Mouse (Mus musculus) heart, embryonic 11.5 days (tissue): Measurements from ENCODE around the gene Eps15l1. TPM values are rescaled to one million over a fixed set of nuclear protein-coding genes. Genes with fewer than 3 reads are reported as not detected.

ENCODE experiments used
- ATAC-seq: fragments of 200-750 bp; cut with Nextera tagmentation; replicated peaks from 2 replicates; pipeline ENCODE4 v1.8.0; 2017; ENCODE audit warnings: moderate library complexity; ENCODE audit not compliant: insufficient number of reproducible peaks, low FRiP score, low TSS enrichment
- H3K27ac ChIP-seq: fragments of 300-500 bp; sonication (generic); 2 replicates; pipeline ENCODE4 v1.5.1; 2014; ENCODE audit warnings: mild to moderate bottlenecking, low read depth, low read length
- H3K27me3 ChIP-seq: fragments of 300-500 bp; sonication (generic); 2 replicates; pipeline ENCODE4 v1.6.1; 2014; ENCODE audit warnings: mild to moderate bottlenecking, low read length, mixed read lengths; ENCODE audit not compliant: control insufficient read depth, insufficient read depth
- H3K36me3 ChIP-seq: fragments of 300-500 bp; sonication (generic); 2 replicates; pipeline ENCODE4 v1.6.1; 2014; ENCODE audit warnings: mild to moderate bottlenecking, low read length, moderate library complexity, mixed read lengths; ENCODE audit not compliant: control insufficient read depth, insufficient read depth
- H3K4me1 ChIP-seq: fragments of 300-500 bp; sonication (generic); 2 replicates; pipeline ENCODE4 v1.6.1; 2014; ENCODE audit warnings: low read length; ENCODE audit not compliant: control insufficient read depth, insufficient read depth
- H3K4me2 ChIP-seq: fragments of 300-500 bp; sonication (generic); 2 replicates; pipeline ENCODE4 v1.6.1; 2014; ENCODE audit warnings: mild to moderate bottlenecking, moderate library complexity
- H3K4me3 ChIP-seq: fragments of 300-500 bp; sonication (generic); 2 replicates; pipeline ENCODE4 v1.5.1; 2014; ENCODE audit warnings: low read depth, low read length
- H3K9ac ChIP-seq: fragments of 300-500 bp; sonication (generic); 2 replicates; pipeline ENCODE4 v1.6.1; 2014; ENCODE audit warnings: mild to moderate bottlenecking, low read depth, low read length, moderate library complexity
- H3K9me3 ChIP-seq: fragments of 300-500 bp; sonication (generic); replicated peaks from 2 replicates; pipeline ENCODE4 v1.6.1; 2016; ENCODE audit warnings: low read length; ENCODE audit not compliant: control insufficient read depth
- WGBS: fragments of 180-500 bp; shearing (Covaris S2); extraction: QIAGEN DNeasy Blood & Tissue Kit; methylation state at CpG from one replicate; pipeline ENCODE4 v1.1.7; 2014; ENCODE audit not compliant: insufficient replicate concordance; 5-methylcytosine and 5-hydroxymethylcytosine counted together
- polyA plus RNA-seq: library from polyadenylated mRNA; unstranded; fragments of >200 nt; fragmentation: Nextera tagmentation; extraction: Ambion mirVana; gene quantifications from 2 replicates; pipeline ENCODE4 v1.2.1, GENCODE M21; 2014

Eps15l1 gene
- polyA plus RNA-seq, 1 experiment from 2014 or later = 49.9 TPM

- no peak overlapping the region for H3K4me3 ChIP-seq
- 0 out of 2 replicates have a peak, but pooled peaks cover 2% of the 10 kb centered on the region for H3K9me3 ChIP-seq
- peaks cover 2% of the 10 kb centered on the region for H3K4me1 ChIP-seq
- H3K4me2 ChIP-seq = no peak overlapping the region
- no peak overlapping the region for H3K9ac ChIP-seq
- no peak for ATAC-seq
- WGBS = 65% methylated on average over 4 of the region's 4 CpGs
- peaks cover 29% of the 10 kb centered on the region for H3K36me3 ChIP-seq
- no peak overlapping the region for H3K27ac ChIP-seq
- no peaks in the 10 kb centered on the region for H3K27me3 ChIP-seq
Observed at GRCm38 (mm10) chr8:72455317-72455716, 34.1 kb upstream of the Eps15l1 start.

GRCm38 (mm10) chr8:72453904-72454303, 32.6 kb upstream of the Eps15l1 start:
- WGBS = 95% methylated on average over 2 of the region's 2 CpGs
- ATAC-seq = no peak
- Histone ChIP-seq H3K9me3 (0 out of 2 replicates have a peak, but pooled peaks cover 2% of the 10 kb centered on the region), H3K36me3 (peaks cover 30% of the 10 kb centered on the region), H3K4me3 (no peak overlapping the region), H3K27ac (no peak overlapping the region), H3K4me2 (no peak overlapping the region), H3K4me1 (peaks cover 2% of the 10 kb centered on the region), H3K27me3 (no peaks in the 10 kb centered on the region), H3K9ac (no peak overlapping the region)

GRCm38 (mm10) chr8:72451516-72451915, 30.3 kb upstream of the Eps15l1 start:
- Histone ChIP-seq H3K27ac (no peak overlapping the region), H3K9ac (no peak overlapping the region), H3K9me3 (0 out of 2 replicates have a peak, but pooled peaks cover 2% of the 10 kb centered on the region), H3K4me3 (no peak overlapping the region), H3K27me3 (no peaks in the 10 kb centered on the region), H3K4me1 (peaks cover 2% of the 10 kb centered on the region), H3K4me2 (no peak overlapping the region), H3K36me3 (peaks cover 21% of the 10 kb centered on the region)
- WGBS = 65% methylated on average over 8 of the region's 8 CpGs
- no peak for ATAC-seq

- no peak for ATAC-seq
- Histone ChIP-seq H3K4me1 (no peaks in the 10 kb centered on the region), H3K4me3 (no peak overlapping the region), H3K4me2 (no peak overlapping the region), H3K9me3 (no peaks in the 10 kb centered on the region), H3K36me3 (peaks cover 8% of the 10 kb centered on the region), H3K27ac (no peak overlapping the region), H3K9ac (no peak overlapping the region), H3K27me3 (no peaks in the 10 kb centered on the region)
- 88% methylated on average over 6 of the region's 6 CpGs for WGBS
Observed at GRCm38 (mm10) chr8:72445071-72445470, 23.8 kb upstream of the Eps15l1 start.

GRCm38 (mm10) chr8:72443994-72444350, 22.7 kb upstream of the Eps15l1 start:
- peak overlapping the region; percentile 75 for H3K9ac ChIP-seq
- peak; percentile 32; the same call in 1 of the 2 replicates for ATAC-seq
- H3K4me1 ChIP-seq = no peaks in the 10 kb centered on the region
- H3K27ac ChIP-seq = no peak overlapping the region
- H3K4me2 ChIP-seq = peak overlapping the region; percentile 60
- no peaks in the 10 kb centered on the region for H3K9me3 ChIP-seq
- 41% methylated on average over 6 of the region's 6 CpGs for whole genome bisulfite sequencing
- peak overlapping the region; percentile 40 for H3K4me3 ChIP-seq
- H3K36me3 ChIP-seq = no peaks in the 10 kb centered on the region
- no peaks in the 10 kb centered on the region for H3K27me3 ChIP-seq

- peak within 1 kb of the TSS; percentile 40 for H3K4me3 ChIP-seq
- no peaks in the 10 kb centered on the region for H3K9me3 ChIP-seq
- H3K4me1 ChIP-seq = no peaks in the 10 kb centered on the region
- H3K27me3 ChIP-seq = no peaks in the 10 kb centered on the region
- no peak within 1 kb of the TSS for H3K27ac ChIP-seq
- WGBS = 5% methylated on average over 34 of the region's 34 CpGs
- ATAC-seq = peak; percentile 99
- H3K4me2 ChIP-seq = peak within 1 kb of the TSS; percentile 62
- H3K36me3 ChIP-seq = no peaks in the 10 kb centered on the region
- H3K9ac ChIP-seq = peak within 1 kb of the TSS; percentile 75
Observed at GRCm38 (mm10) chr8:72443338-72443993, 22.2 kb upstream of the Eps15l1 start, which contains the start of the genes Calr3 and 1700030K09Rik. TSS of gene Calr3 (minus strand) at chr8:72443870. TSS of gene 1700030K09Rik (plus strand) at chr8:72443880.

GRCm38 (mm10) chr8:72438248-72439015, 17.2 kb upstream of the Eps15l1 start:
- Histone ChIP-seq H3K4me3 (no peak overlapping the region), H3K9me3 (no peaks in the 10 kb centered on the region), H3K4me2 (no peak overlapping the region), H3K27me3 (no peaks in the 10 kb centered on the region), H3K27ac (no peak overlapping the region), H3K4me1 (no peaks in the 10 kb centered on the region), H3K36me3 (no peaks in the 10 kb centered on the region), H3K9ac (no peak overlapping the region)
- WGBS = 72% methylated on average over 8 of the region's 8 CpGs
- ATAC-seq = no peak

- no peak for ATAC-seq
Observed at GRCm38 (mm10) chr8:72434952-72435351, 13.7 kb upstream of the Eps15l1 start.

More at GRCm38 (mm10) chr8:72434952-72435351, 13.7 kb upstream of the Eps15l1 start:
- Histone ChIP-seq H3K9ac (no peak overlapping the region), H3K4me1 (no peaks in the 10 kb centered on the region), H3K9me3 (no peaks in the 10 kb centered on the region), H3K36me3 (no peaks in the 10 kb centered on the region), H3K27me3 (no peaks in the 10 kb centered on the region), H3K4me3 (no peak overlapping the region), H3K27ac (no peak overlapping the region), H3K4me2 (no peak overlapping the region)
- WGBS = 9% methylated on average over 2 of the region's 2 CpGs
